Mouse (Mus musculus): ENCODE data around the gene Ppp1r13b.
"Not testable (repeated sequence)": the region's sequence is repeated elsewhere in the genome, so short reads cannot be mapped to it uniquely, and the experiment has no call there.

DNA sequence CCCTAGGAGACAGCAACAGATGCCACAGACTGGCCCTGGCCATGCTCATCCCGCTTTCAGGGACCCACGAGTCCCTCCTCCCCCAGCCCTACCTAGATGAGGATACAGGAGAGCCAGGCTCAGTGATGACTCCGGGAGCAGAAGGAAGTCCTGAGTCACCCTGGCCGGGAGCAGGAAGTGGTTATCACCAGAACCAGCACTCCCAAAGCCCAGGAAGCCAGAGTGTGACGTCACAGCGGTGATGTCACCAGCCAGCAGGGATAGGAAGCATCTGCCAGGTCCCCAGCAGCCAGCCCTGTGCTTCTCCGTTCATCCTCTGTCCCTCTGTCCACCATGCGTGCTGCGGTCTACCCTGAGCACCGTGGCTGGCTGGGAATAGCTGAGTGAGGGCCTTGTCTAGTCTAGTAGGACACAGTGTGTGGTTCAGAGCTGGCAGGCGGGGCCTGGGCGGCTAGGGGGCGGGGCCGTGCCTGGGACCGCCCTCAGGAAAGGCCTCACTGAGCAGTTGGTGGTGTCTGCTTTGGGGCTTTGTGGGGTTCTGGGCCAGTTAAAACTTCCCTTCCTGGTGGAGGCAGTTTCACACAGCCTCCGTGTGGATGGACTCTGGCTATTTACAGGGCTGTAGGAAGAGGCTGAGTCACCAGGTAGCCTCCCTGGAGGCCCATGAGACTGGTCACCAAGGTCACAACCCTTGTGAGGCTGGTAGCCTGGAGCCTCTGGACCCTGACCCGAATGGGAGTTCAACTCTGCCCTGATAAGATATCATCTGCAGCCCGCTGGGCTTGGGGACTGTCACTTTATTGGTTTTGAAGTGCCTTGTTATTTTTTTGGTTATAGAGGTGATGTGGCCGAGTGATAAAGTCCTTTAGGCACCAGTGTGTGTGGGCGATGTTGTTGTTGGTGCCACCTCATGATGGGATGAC is 36.4 kb upstream of the Ppp1r13b start:
- not testable (repeated sequence) for TF ChIP-seq POLR2A, CTCF (IDR thresholded peaks at IDR 0.05; ENCODE audit: extremely low read depth, insufficient read depth, low read length)
